In genomic region chr2:72707676-72708659, GRCm38 (mm10) we compare ENCODE assay signal across 27 mouse cellular contexts.
DNase-seq lines count a peak whose midpoint lies in the region; ATAC-seq lines count a peak whose summit lies in the region.
"Had no signal": no experiment of that assay in that cellular context is flagged by ENCODE, and none has a peak within 500 bp of the region (broad histone marks: within the 10 kb centered on the region; RNA-seq: fewer than 3 reads in every experiment).

No protein-coding gene starts in this region.

- intact Hi-C loops in gastrocnemius, postnatal 14 days (cut with DNase I; ENCODE audit: low total_unique reads): no loop called here

- H3K4me1 ChIP-seq in hindbrain, embryonic 12.5 days: no peaks in the 10 kb centered on the region; the same call in 1 of the 2 replicates
- no peaks in the 10 kb centered on the region for H3K4me1 ChIP-seq in hindbrain, embryonic 11.5 days (replicated peaks; ENCODE audit: control insufficient read depth, insufficient read depth, low read length)
- H3K4me1 ChIP-seq in neural tube, embryonic 14.5 days (ENCODE audit: control insufficient read depth, insufficient read depth, low read length): no peaks in the 10 kb centered on the region; the same call in 1 of the 2 replicates
- H3K4me1 ChIP-seq: embryonic facial prominence, embryonic 13.5 days; forebrain, embryonic 15.5 days had no signal

- no peak overlapping the region for H3K9ac ChIP-seq in hindbrain, embryonic 12.5 days
- no peak overlapping the region for H3K9ac ChIP-seq in hindbrain, embryonic 11.5 days (ENCODE audit: low read depth, low read length)
- no peak overlapping the region for H3K9ac ChIP-seq in neural tube, embryonic 14.5 days (replicated peaks; ENCODE audit: low read depth, low read length)
- H3K9ac ChIP-seq: embryonic facial prominence, embryonic 13.5 days; forebrain, embryonic 15.5 days; limb, embryonic 13.5 days; lung, embryonic 15.5 days had no signal

- H3K36me3 ChIP-seq in hindbrain, embryonic 12.5 days: no peaks in the 10 kb centered on the region
- H3K36me3 ChIP-seq in hindbrain, embryonic 11.5 days (ENCODE audit: control insufficient read depth, insufficient read depth, low read length): no peaks in the 10 kb centered on the region
- no peaks in the 10 kb centered on the region for H3K36me3 ChIP-seq in neural tube, embryonic 14.5 days (ENCODE audit: control insufficient read depth, insufficient read depth, low read length)
- H3K36me3 ChIP-seq: embryonic facial prominence, embryonic 13.5 days; forebrain, embryonic 10.5 days; forebrain, embryonic 15.5 days; limb, embryonic 13.5 days; lung, embryonic 15.5 days had no signal

- no peak for DNase-seq in hindbrain, embryonic 11.5 days (ENCODE audit: low spot score)
- peak; percentile 49 for DNase-seq in embryo, embryonic 10.5 days (ENCODE audit: low spot score)
- DNase-seq in mesoderm, embryonic 11.5 days (ENCODE audit: low read depth, low spot score): peak; percentile 61
- no peak for DNase-seq in cerebellum, adult 18-20 months
- no peak for DNase-seq in gastrocnemius, postnatal 14 days
- DNase-seq: adrenal gland, postnatal 14 days; cerebellum, adult 11 months; cerebellum, postnatal 10 days; gastrocnemius, adult 2 months; heart, postnatal 14 days; kidney, adult 9 months; kidney, postnatal 10 days; layer of hippocampus, adult 9-11 months; thymus, adult 2 months; thymus, postnatal 36 days had no signal

- no peak overlapping the region for H3K4me3 ChIP-seq in hindbrain, embryonic 12.5 days
- H3K4me3 ChIP-seq in hindbrain, embryonic 11.5 days (ENCODE audit: low read depth, low read length): no peak overlapping the region
- no peak overlapping the region for H3K4me3 ChIP-seq in neural tube, embryonic 14.5 days (ENCODE audit: low read depth, low read length)
- H3K4me3 ChIP-seq: embryonic facial prominence, embryonic 13.5 days; forebrain, embryonic 10.5 days; forebrain, embryonic 15.5 days; gastrocnemius, adult 2 months; limb, embryonic 13.5 days; lung, embryonic 15.5 days had no signal

- WGBS in hindbrain, embryonic 12.5 days: 43% methylated on average over 13 of the region's 13 CpGs
- WGBS in hindbrain, embryonic 11.5 days: 54% methylated on average over 13 of the region's 13 CpGs
- 14% methylated on average over 13 of the region's 13 CpGs for WGBS in neural tube, embryonic 14.5 days

- no peak overlapping the region; the same call in 1 of the 2 replicates for H3K27ac ChIP-seq in hindbrain, embryonic 12.5 days
- no peak overlapping the region for H3K27ac ChIP-seq in hindbrain, embryonic 11.5 days (ENCODE audit: low read depth, low read length)
- no peak overlapping the region for H3K27ac ChIP-seq in neural tube, embryonic 14.5 days (ENCODE audit: low read depth, low read length)
- H3K27ac ChIP-seq: embryonic facial prominence, embryonic 13.5 days; forebrain, embryonic 10.5 days; forebrain, embryonic 15.5 days; gastrocnemius, adult 2 months; limb, embryonic 13.5 days; lung, embryonic 15.5 days had no signal

- 0 out of 2 replicates have a peak overlapping the region, but pooled peaks have one; percentile 3 for H3K4me2 ChIP-seq in hindbrain, embryonic 12.5 days (replicated peaks)
- H3K4me2 ChIP-seq in hindbrain, embryonic 11.5 days (replicated peaks; ENCODE audit: low read depth, low read length): no peak overlapping the region
- no peak overlapping the region for H3K4me2 ChIP-seq in neural tube, embryonic 14.5 days (ENCODE audit: low read depth, low read length)
- H3K4me2 ChIP-seq: embryonic facial prominence, embryonic 13.5 days; forebrain, embryonic 15.5 days; limb, embryonic 13.5 days; liver, embryonic 11.5 days; lung, embryonic 15.5 days; midbrain, embryonic 11.5 days had no signal

- no peak for ATAC-seq in hindbrain, embryonic 12.5 days (ENCODE audit: low FRiP score)
- ATAC-seq in hindbrain, embryonic 11.5 days (ENCODE audit: low FRiP score): no peak
- peak; percentile 74 for ATAC-seq in neural tube, embryonic 14.5 days (ENCODE audit: low read depth)
- ATAC-seq: forebrain, embryonic 15.5 days; intestine, postnatal 0 days; midbrain, embryonic 16.5 days; Patski had no signal

- peaks cover 39% of the 10 kb centered on the region for H3K27me3 ChIP-seq in hindbrain, embryonic 12.5 days
- H3K27me3 ChIP-seq in hindbrain, embryonic 11.5 days (ENCODE audit: control insufficient read depth, insufficient read depth, low read length): peaks cover 2% of the 10 kb centered on the region; the same call in 1 of the 2 replicates
- H3K27me3 ChIP-seq in neural tube, embryonic 14.5 days (ENCODE audit: control insufficient read depth, insufficient read depth, low read length): peaks cover 17% of the 10 kb centered on the region
- H3K27me3 ChIP-seq: embryonic facial prominence, embryonic 13.5 days; limb, embryonic 13.5 days; lung, embryonic 15.5 days had no signal

- H3K9me3 ChIP-seq in hindbrain, embryonic 12.5 days (replicated peaks): no peaks in the 10 kb centered on the region
- H3K9me3 ChIP-seq in hindbrain, embryonic 11.5 days (ENCODE audit: control insufficient read depth, low read length): no peaks in the 10 kb centered on the region
- no peaks in the 10 kb centered on the region for H3K9me3 ChIP-seq in neural tube, embryonic 14.5 days (ENCODE audit: control insufficient read depth, low read length)
- H3K9me3 ChIP-seq: embryonic facial prominence, embryonic 13.5 days; forebrain, embryonic 10.5 days; forebrain, embryonic 15.5 days; limb, embryonic 13.5 days; lung, embryonic 15.5 days had no signal

Comparison
In these comparisons a context has a peak if more than half of its experiments do, and no peak if none do; other contexts are left out.
1. DNase-seq: peak in embryo, embryonic 10.5 days (single experiment) and mesoderm, embryonic 11.5 days (single experiment); none in hindbrain, embryonic 11.5 days (single experiment), cerebellum, adult 18-20 months (0 of 2) and gastrocnemius, postnatal 14 days (single experiment).